Comparison of ENCODE assay signal across 8 mouse cellular contexts in the genomic region with DNA sequence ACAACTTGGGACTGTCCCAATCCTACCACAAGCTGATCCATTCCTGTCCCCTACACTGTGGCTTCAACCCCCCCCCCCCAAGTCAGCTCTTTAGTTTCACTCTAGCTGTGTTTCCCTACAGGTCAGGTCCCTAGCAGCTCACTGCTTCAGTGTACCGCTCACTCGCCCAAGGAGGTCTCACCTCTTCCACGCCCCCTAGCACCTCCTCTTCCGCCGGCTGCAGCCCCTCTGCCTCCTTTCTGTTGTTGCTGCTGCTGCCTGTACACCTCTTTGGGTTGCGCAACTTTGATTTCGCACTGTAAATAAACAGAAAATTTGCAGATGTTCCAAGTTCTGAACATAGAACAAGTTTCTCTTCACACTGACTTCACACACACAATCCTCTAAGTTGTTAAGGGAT. TPM values are rescaled to one million over a fixed set of nuclear protein-coding genes. Genes with fewer than 3 reads are reported as not detected.
DNase-seq lines count a peak whose midpoint lies in the region; ATAC-seq lines count a peak whose summit lies in the region.

No protein-coding gene starts in this region.

- 13% methylated on average over 7 of the region's 7 CpGs for WGBS in forebrain, embryonic 16.5 days
- 40% methylated on average over 7 of the region's 7 CpGs for WGBS in liver, embryonic 16.5 days (ENCODE audit: insufficient replicate concordance)

- peak overlapping the region; percentile 99 for H3K4me2 ChIP-seq in forebrain, embryonic 16.5 days (ENCODE audit: low read length)
- peak overlapping the region; percentile 78 for H3K4me2 ChIP-seq in liver, embryonic 16.5 days (ENCODE audit: low read depth, low read length)

- no peak overlapping the region for H3K27ac ChIP-seq in forebrain, embryonic 16.5 days (ENCODE audit: low read length)
- H3K27ac ChIP-seq in liver, embryonic 16.5 days (ENCODE audit: low read length) = no peak overlapping the region

- peaks cover 20% of the 10 kb centered on the region for H3K36me3 ChIP-seq in forebrain, embryonic 16.5 days (ENCODE audit: control insufficient read depth, insufficient read depth)
- peaks cover 39% of the 10 kb centered on the region for H3K36me3 ChIP-seq in liver, embryonic 16.5 days (ENCODE audit: control insufficient read depth, insufficient read depth)
- H3K36me3 ChIP-seq in splenic B cell, adult 2 months (ENCODE audit: control insufficient read depth, insufficient read depth, low read length, poor library complexity, severe bottlenecking) = peaks cover 11% of the 10 kb centered on the region

- H3K9me3 ChIP-seq in forebrain, embryonic 16.5 days (ENCODE audit: control insufficient read depth, low read length) = no peaks in the 10 kb centered on the region
- no peaks in the 10 kb centered on the region for H3K9me3 ChIP-seq in liver, embryonic 16.5 days (replicated peaks; ENCODE audit: control insufficient read depth, low read length)

- peak overlapping the region; percentile 29 for H3K9ac ChIP-seq in forebrain, embryonic 16.5 days (replicated peaks; ENCODE audit: low read depth, low read length)
- H3K9ac ChIP-seq in liver, embryonic 16.5 days (ENCODE audit: low read depth, low read length) = no peak overlapping the region

- no peaks in the 10 kb centered on the region for H3K27me3 ChIP-seq in forebrain, embryonic 16.5 days (replicated peaks; ENCODE audit: control insufficient read depth, insufficient read depth, low read length)
- H3K27me3 ChIP-seq in liver, embryonic 16.5 days (ENCODE audit: control insufficient read depth, insufficient read depth, low read depth, low read length) = no peaks in the 10 kb centered on the region
- no peaks in the 10 kb centered on the region for H3K27me3 ChIP-seq in splenic B cell, adult 2 months (ENCODE audit: control insufficient read depth, insufficient read depth, low read length, poor library complexity, severe bottlenecking)

- peak overlapping the region; percentile 97 for H3K4me3 ChIP-seq in forebrain, embryonic 16.5 days (replicated peaks; ENCODE audit: low read length)
- peak overlapping the region; percentile 93 for H3K4me3 ChIP-seq in liver, embryonic 16.5 days (ENCODE audit: low read depth, low read length)

- ATAC-seq in forebrain, embryonic 16.5 days = no peak
- ATAC-seq in liver, embryonic 16.5 days (ENCODE audit: low read depth) = no peak

- H3K4me1 ChIP-seq in forebrain, embryonic 16.5 days (replicated peaks; ENCODE audit: control insufficient read depth, insufficient read depth, low read length) = peaks cover 31% of the 10 kb centered on the region
- peaks cover 25% of the 10 kb centered on the region for H3K4me1 ChIP-seq in liver, embryonic 16.5 days (ENCODE audit: control insufficient read depth, low read depth, low read length)

- DNase-seq in 3134 (ENCODE audit: extremely low read depth, insufficient read length, low spot score) = peak; percentile 32
- peak; percentile 55 for DNase-seq in CD4-positive helper T cell, adult 2 months (ENCODE audit: low read depth, low spot score)
- peak; percentile 15 for DNase-seq in splenic B cell, adult 2 months (ENCODE audit: low read depth, low spot score)
- no peak for DNase-seq in urinary bladder, adult 2 months (ENCODE audit: low spot score)
- no peak for DNase-seq in frontal cortex, postnatal 36 days (ENCODE audit: low spot score in 2 of 2)
- DNase-seq in right cerebral cortex, postnatal 4 days = no peak

RNA-seq across cellular contexts. Expression of a gene that starts 2.8 kb away (rescaled TPM):
- 246 and 250 TPM in 2 replicates for polyA plus RNA-seq in forebrain, embryonic 16.5 days (2015; fragmentation: Nextera tagmentation; extraction: Ambion mirVana)
- polyA plus RNA-seq in liver, embryonic 16.5 days (2015; fragmentation: Nextera tagmentation; extraction: Ambion mirVana) = 37.8 and 40.5 TPM in 2 replicates
- polyA plus RNA-seq in urinary bladder, adult 2 months (2012; rRNA removed) = 194 and 254 TPM in 2 replicates

RNA-seq across cellular contexts. Expression of a gene that starts 3.1 kb away (rescaled TPM):
- 68.0 and 69.1 TPM in 2 replicates for polyA plus RNA-seq in forebrain, embryonic 16.5 days (2015; fragmentation: Nextera tagmentation; extraction: Ambion mirVana)
- polyA plus RNA-seq in liver, embryonic 16.5 days (2015; fragmentation: Nextera tagmentation; extraction: Ambion mirVana) = 14.0 and 15.5 TPM in 2 replicates
- polyA plus RNA-seq in urinary bladder, adult 2 months (2012; rRNA removed) = 25.4 and 28.2 TPM in 2 replicates

RNA-seq across cellular contexts. Expression of a gene that starts 57.8 kb away (rescaled TPM):
- polyA plus RNA-seq in forebrain, embryonic 16.5 days (2015; fragmentation: Nextera tagmentation; extraction: Ambion mirVana) = 2.2 and 3.1 TPM in 2 replicates
- 0.40 and 0.48 TPM in 2 replicates for polyA plus RNA-seq in liver, embryonic 16.5 days (2015; fragmentation: Nextera tagmentation; extraction: Ambion mirVana)
- polyA plus RNA-seq in urinary bladder, adult 2 months (2012; rRNA removed) = 1.2 and 1.5 TPM in 2 replicates

RNA-seq across cellular contexts. Expression of a gene that starts 57.9 kb away (rescaled TPM):
- 164 and 187 TPM in 2 replicates for polyA plus RNA-seq in forebrain, embryonic 16.5 days (2015; fragmentation: Nextera tagmentation; extraction: Ambion mirVana)
- 18.0 and 18.5 TPM in 2 replicates for polyA plus RNA-seq in liver, embryonic 16.5 days (2015; fragmentation: Nextera tagmentation; extraction: Ambion mirVana)
- polyA plus RNA-seq in urinary bladder, adult 2 months (2012; rRNA removed) = 129 and 130 TPM in 2 replicates

Comparison
In these comparisons a context has a peak if more than half of its experiments do, and no peak if none do; other contexts are left out.
1. DNase-seq: peak in 3134 (single experiment), CD4-positive helper T cell, adult 2 months (single experiment) and splenic B cell, adult 2 months (single experiment); none in urinary bladder, adult 2 months (single experiment), frontal cortex, postnatal 36 days (0 of 2) and right cerebral cortex, postnatal 4 days (single experiment).